Mouse (Mus musculus) ES-E14 (cell line): ENCODE measurements around the gene P2rx4. TPM values are rescaled to one million over a fixed set of nuclear protein-coding genes. Genes with fewer than 3 reads are reported as not detected.
A peak's percentile ranks its signal among the peaks of the same experiment; 100 is the strongest.

Experiments
- DNase-seq: peaks from one replicate; pipeline ENCODE4 v3.0.0-alpha.2; 2013; ENCODE audit warnings: low read depth, low spot score
- H3K27ac ChIP-seq: 2 replicates; pipeline ENCODE4 v1.5.1; 2012; ENCODE audit warnings: low read depth, mild to moderate bottlenecking, low read length, moderate library complexity, mixed read lengths; ENCODE audit not compliant: poor library complexity, insufficient read depth, severe bottlenecking
- H3K36me3 ChIP-seq: 2 replicates; pipeline ENCODE4 v1.6.1; 2012; ENCODE audit warnings: mild to moderate bottlenecking, low read length, moderate library complexity, mixed read lengths; ENCODE audit not compliant: control insufficient read depth, poor library complexity, insufficient read depth, severe bottlenecking
- H3K4me1 ChIP-seq, 2 experiments: fragments of 150-350 bp in 1 of 2; sonication (generic) in 1 of 2; 2 replicates each; pipeline ENCODE4 v1.6.1; 2012; ENCODE audit warnings: low read length in 2 of 2, mild to moderate bottlenecking in 1 of 2, mixed read lengths in 1 of 2; ENCODE audit not compliant: control insufficient read depth in 2 of 2, insufficient read depth in 2 of 2, poor library complexity in 1 of 2
- H3K4me3 ChIP-seq, 2 experiments: fragments of 150-350 bp in 1 of 2; sonication (generic) in 1 of 2; 2 replicates each; pipeline ENCODE4 v1.5.1; 2012; ENCODE audit warnings: low read length in 2 of 2, low read depth in 1 of 2, mild to moderate bottlenecking in 1 of 2, mixed read lengths in 1 of 2; ENCODE audit not compliant: insufficient read depth in 1 of 2, poor library complexity in 1 of 2, severe bottlenecking in 1 of 2
- H3K9ac ChIP-seq: 2 replicates; pipeline ENCODE4 v1.6.1; 2012; ENCODE audit warnings: low read depth, mild to moderate bottlenecking, low read length, mixed read lengths; ENCODE audit not compliant: poor library complexity, insufficient read depth, severe bottlenecking
- H3K9me3 ChIP-seq: fragments of 150-350 bp; sonication (generic); 2 replicates; pipeline ENCODE4 v1.6.1; 2012; ENCODE audit warnings: low read depth, mild to moderate bottlenecking, low read length; ENCODE audit not compliant: control insufficient read depth, insufficient read depth
- CHD2 ChIP-seq: IDR thresholded peaks from 2 replicates; pipeline ENCODE4 v1.6.1; 2014; ENCODE audit warnings: mild to moderate bottlenecking, low read depth, low read length, inconsistent platforms
- HCFC1 ChIP-seq: IDR thresholded peaks from 2 replicates; pipeline ENCODE4 v1.6.1; 2012; ENCODE audit warnings: low read length, inconsistent platforms, borderline replicate concordance; ENCODE audit not compliant: insufficient read depth
- MAFK ChIP-seq: IDR thresholded peaks from 2 replicates; pipeline ENCODE4 v1.6.1; 2014; ENCODE audit warnings: mild to moderate bottlenecking, low read depth, low read length, inconsistent platforms; ENCODE audit not compliant: insufficient read depth
- ZC3H11A ChIP-seq: IDR thresholded peaks from 2 replicates; pipeline ENCODE4 v1.6.1; 2012; ENCODE audit warnings: low read depth, mild to moderate bottlenecking, inconsistent platforms, low read length, borderline replicate concordance
- ZNF384 ChIP-seq: IDR thresholded peaks from 2 replicates; pipeline ENCODE4 v1.6.1; 2012; ENCODE audit warnings: low read depth, low read length, inconsistent platforms
- in situ Hi-C, 2 experiments: fragments of 600-800 bp; cut with MboI; formaldehyde crosslinking; loops; one replicate each; pipeline ENCODE4 v1.15.1; 2025; ENCODE audit warnings: low sequenced_read_pairs in 2 of 2, inconsistent platforms in 1 of 2; ENCODE audit not compliant: unreplicated experiment in 2 of 2
- total RNA-seq: library from RNA; depleted of rRNA; stranded (reverse); fragments of 300-350 nt; gene quantifications from 2 replicates; pipeline ENCODE4 v1.2.3, GENCODE M21; 2012

The P2rx4 gene
- total RNA-seq, 1 experiment, result 7.5 TPM

GRCm38 (mm10) chr5:122683926-122684325 lies 23.4 kb upstream of the P2rx4 start:
- DNase-seq, result no peak
- Histone ChIP-seq H3K9me3 (no peaks in the 10 kb centered on the region), H3K36me3 (no peaks in the 10 kb centered on the region), H3K27ac (no peak overlapping the region), H3K9ac (no peak overlapping the region), H3K4me1 (no peaks in the 10 kb centered on the region; a peak in 1 of 4 replicates), H3K4me3 (no peak overlapping the region)
- in situ Hi-C loops, result no loop called here
- TF ChIP-seq HCFC1, result no peak
- no peak for TF ChIP-seq CHD2
- no peak for TF ChIP-seq ZC3H11A
- TF ChIP-seq MAFK, result no peak
- no peak for TF ChIP-seq ZNF384

GRCm38 (mm10) chr5:122687391-122687790 lies 20.0 kb upstream of the P2rx4 start:
- Histone ChIP-seq H3K27ac (no peak overlapping the region), H3K9me3 (no peaks in the 10 kb centered on the region), H3K4me3 (no peak overlapping the region), H3K36me3 (no peaks in the 10 kb centered on the region), H3K9ac (no peak overlapping the region), H3K4me1 (0 out of 4 replicates have a peak, but pooled peaks cover 0 to 1% of the 10 kb centered on the region in 2 experiments)
- no peak for DNase-seq
- TF ChIP-seq CHD2, result no peak
- TF ChIP-seq HCFC1, result no peak
- no peak for TF ChIP-seq ZC3H11A
- no peak for TF ChIP-seq MAFK
- no peak for TF ChIP-seq ZNF384
- in situ Hi-C loops, result no loop called here

DNA sequence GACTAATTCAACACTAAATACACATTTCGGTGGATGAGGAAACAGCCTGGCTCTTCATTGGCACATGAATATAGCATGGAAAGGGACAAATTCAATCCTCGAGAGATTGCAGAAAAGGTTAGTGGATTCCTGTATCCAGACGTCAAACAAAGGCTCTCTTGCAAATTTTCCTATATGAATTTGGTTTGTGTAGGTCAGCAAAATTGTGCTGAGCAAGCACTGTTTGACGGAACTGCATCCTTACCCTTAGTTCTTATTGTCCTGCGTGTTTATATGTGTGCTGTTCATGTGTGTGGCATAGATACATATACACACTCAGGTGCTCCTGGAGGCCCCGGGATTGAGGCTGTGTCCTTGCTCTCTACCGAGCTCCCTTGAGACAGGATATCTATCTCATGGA lies 18.2 kb upstream of the P2rx4 start:
- DNase-seq, result no peak
- Histone ChIP-seq H3K4me3 (no peak overlapping the region), H3K36me3 (no peaks in the 10 kb centered on the region), H3K27ac (no peak overlapping the region), H3K9ac (no peak overlapping the region), H3K4me1 (0 out of 4 replicates have a peak, but pooled peaks cover 0 to 1% of the 10 kb centered on the region in 2 experiments), H3K9me3 (no peaks in the 10 kb centered on the region)
- in situ Hi-C loops, result no loop called here
- TF ChIP-seq ZC3H11A, result no peak
- TF ChIP-seq MAFK, result peak; percentile 64; the same call in 1 of the 2 replicates

DNA sequence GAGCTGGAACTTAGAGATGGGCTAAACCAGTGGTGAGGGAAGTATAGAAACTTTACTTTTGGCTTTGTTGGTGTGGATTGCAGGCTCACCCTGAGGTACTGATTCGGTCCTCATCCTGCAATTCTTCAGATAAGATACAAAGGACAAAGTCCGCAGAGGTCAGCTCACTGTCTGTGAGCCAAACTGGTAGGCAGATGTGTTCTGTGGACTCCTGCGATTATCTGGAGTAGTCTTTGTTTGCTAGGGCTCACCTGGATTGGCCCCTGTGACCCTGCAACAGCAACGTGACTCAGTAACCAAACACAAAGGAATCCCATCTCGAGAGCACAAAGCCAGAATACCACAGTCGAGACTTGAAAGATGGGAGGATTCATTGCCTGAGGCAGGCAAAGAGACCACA lies 16.9 kb upstream of the P2rx4 start:
- no peaks in the 10 kb centered on the region for H3K36me3 ChIP-seq
- TF ChIP-seq ZNF384 (no peak), ZC3H11A (no peak), MAFK (no peak), CHD2 (no peak), HCFC1 (no peak)
- in situ Hi-C loops, result no loop called here

GRCm38 (mm10) chr5:122693431-122694207 lies 13.7 kb upstream of the P2rx4 start:
- no peak for DNase-seq
- no peak overlapping the region for H3K9ac ChIP-seq
- in situ Hi-C loops, result no loop called here

More for the DNA sequence above, 16.9 kb upstream of the P2rx4 start:
- H3K27ac ChIP-seq, result no peak overlapping the region
- 0 out of 4 replicates have a peak, but pooled peaks cover 0 to 1% of the 10 kb centered on the region in 2 experiments for H3K4me1 ChIP-seq
- no peak overlapping the region for H3K4me3 ChIP-seq
- DNase-seq, result peak; percentile 44
- H3K9ac ChIP-seq, result no peak overlapping the region
- H3K9me3 ChIP-seq, result no peaks in the 10 kb centered on the region

More at GRCm38 (mm10) chr5:122693431-122694207, 13.7 kb upstream of the P2rx4 start:
- TF ChIP-seq CHD2 (no peak), ZNF384 (no peak), ZC3H11A (no peak), MAFK (no peak), HCFC1 (no peak)
- Histone ChIP-seq H3K4me1 (0 out of 4 replicates have a peak, but pooled peaks cover 0 to 2% of the 10 kb centered on the region in 2 experiments), H3K9me3 (no peaks in the 10 kb centered on the region), H3K4me3 (no peak overlapping the region), H3K27ac (no peak overlapping the region), H3K36me3 (no peaks in the 10 kb centered on the region)
